Mouse (Mus musculus): ENCODE measurements at regions not wholly inside any gene's neighbourhood (a gene's known extent, or its start where the extent isn't known, plus 50 kb on each side); places are given as distances from the start of the nearest gene placed in this dataset.

- H3K27ac ChIP-seq (replicated peaks): no peak overlapping the region
- no peaks in the 10 kb centered on the region for H3K4me1 ChIP-seq (replicated peaks)
- no peaks in the 10 kb centered on the region for H3K36me3 ChIP-seq
- H3K4me2 ChIP-seq: no peak overlapping the region
- H3K9me3 ChIP-seq: no peaks in the 10 kb centered on the region
- H3K27me3 ChIP-seq: no peaks in the 10 kb centered on the region
- no peak overlapping the region for H3K9ac ChIP-seq
- no peak for ATAC-seq (ENCODE audit: low read depth)
- H3K4me3 ChIP-seq: no peak overlapping the region
These were observed 653.3 kb upstream of the Fam98a start for GRCm38 (mm10) chr17:76205082-76205481.

GRCm38 (mm10) chr17:76184813-76185212 lies 633.1 kb upstream of the Fam98a start:
- H3K27me3 ChIP-seq: no peaks in the 10 kb centered on the region
- H3K9me3 ChIP-seq: no peaks in the 10 kb centered on the region
- 32% methylated on average over 2 of the region's 2 CpGs for WGBS
- no peak overlapping the region for H3K4me3 ChIP-seq
- ATAC-seq (ENCODE audit: low read depth): peak; percentile 71; the same call in 1 of the 2 replicates
- H3K4me2 ChIP-seq: no peak overlapping the region
- no peaks in the 10 kb centered on the region for H3K36me3 ChIP-seq
- no peak overlapping the region for H3K27ac ChIP-seq (replicated peaks)
- H3K4me1 ChIP-seq (replicated peaks): no peaks in the 10 kb centered on the region; the same call in 1 of the 2 replicates
- no peak overlapping the region for H3K9ac ChIP-seq

GRCm38 (mm10) chr17:76136660-76137495 lies 585.1 kb upstream of the Fam98a start:
- no peaks in the 10 kb centered on the region for H3K27me3 ChIP-seq
- no peak overlapping the region for H3K4me3 ChIP-seq
- no peaks in the 10 kb centered on the region for H3K4me1 ChIP-seq (replicated peaks)
- H3K36me3 ChIP-seq: no peaks in the 10 kb centered on the region
- no peak overlapping the region for H3K4me2 ChIP-seq
- H3K9me3 ChIP-seq: no peaks in the 10 kb centered on the region
- ATAC-seq (ENCODE audit: low read depth): no peak
- H3K9ac ChIP-seq: no peak overlapping the region
- H3K27ac ChIP-seq (replicated peaks): no peak overlapping the region

- Histone ChIP-seq H3K9ac (no peak overlapping the region), H3K9me3 (0 out of 2 replicates have a peak, but pooled peaks cover 5% of the 10 kb centered on the region), H3K4me1 (replicated peaks) (no peaks in the 10 kb centered on the region), H3K27me3 (no peaks in the 10 kb centered on the region), H3K27ac (replicated peaks) (no peak overlapping the region), H3K36me3 (no peaks in the 10 kb centered on the region), H3K4me3 (no peak overlapping the region), H3K4me2 (no peak overlapping the region)
- WGBS: 72% methylated on average over 3 of the region's 3 CpGs
- ATAC-seq (ENCODE audit: low read depth): no peak
These were observed 582.3 kb upstream of the Fam98a start for GRCm38 (mm10) chr17:76134030-76134429.

- Histone ChIP-seq H3K27me3 (no peaks in the 10 kb centered on the region; the same call in 1 of the 2 replicates), H3K36me3 (no peaks in the 10 kb centered on the region), H3K27ac (replicated peaks) (no peak overlapping the region), H3K4me3 (no peak overlapping the region), H3K9me3 (no peaks in the 10 kb centered on the region), H3K4me1 (replicated peaks) (no peaks in the 10 kb centered on the region), H3K9ac (no peak overlapping the region), H3K4me2 (no peak overlapping the region)
- WGBS: 76% methylated on average over 5 of the region's 5 CpGs
- no peak for ATAC-seq (ENCODE audit: low read depth)
These were observed 573.5 kb upstream of the Fam98a start for GRCm38 (mm10) chr17:76125260-76125659.

GRCm38 (mm10) chr17:76111315-76112195 lies 559.8 kb upstream of the Fam98a start:
- H3K4me3 ChIP-seq: no peak overlapping the region
- H3K4me1 ChIP-seq (replicated peaks): peaks cover 10% of the 10 kb centered on the region
- WGBS: 61% methylated on average over 9 of the region's 9 CpGs
- no peak overlapping the region for H3K4me2 ChIP-seq
- ATAC-seq (ENCODE audit: low read depth): peak; percentile 90
- no peak overlapping the region for H3K27ac ChIP-seq (replicated peaks)
- H3K36me3 ChIP-seq: no peaks in the 10 kb centered on the region
- no peak overlapping the region for H3K9ac ChIP-seq
- peaks cover 75% of the 10 kb centered on the region for H3K27me3 ChIP-seq
- no peaks in the 10 kb centered on the region for H3K9me3 ChIP-seq

GRCm38 (mm10) chr17:76110856-76111255 lies 559.1 kb upstream of the Fam98a start:
- ATAC-seq (ENCODE audit: low read depth): no peak

GRCm38 (mm10) chr17:76083536-76083935 lies 531.8 kb upstream of the Fam98a start:
- no peak for ATAC-seq (ENCODE audit: low read depth)
- Histone ChIP-seq H3K4me2 (no peak overlapping the region), H3K4me3 (no peak overlapping the region), H3K4me1 (replicated peaks) (no peaks in the 10 kb centered on the region), H3K27me3 (no peaks in the 10 kb centered on the region), H3K36me3 (no peaks in the 10 kb centered on the region), H3K27ac (replicated peaks) (no peak overlapping the region), H3K9ac (no peak overlapping the region), H3K9me3 (no peaks in the 10 kb centered on the region)
- WGBS: 86% methylated on average over 3 of the region's 3 CpGs

More at GRCm38 (mm10) chr17:76110856-76111255, 559.1 kb upstream of the Fam98a start:
- H3K27me3 ChIP-seq: peaks cover 75% of the 10 kb centered on the region
- no peak overlapping the region for H3K4me2 ChIP-seq
- no peak overlapping the region for H3K9ac ChIP-seq
- no peaks in the 10 kb centered on the region for H3K9me3 ChIP-seq
- no peaks in the 10 kb centered on the region for H3K36me3 ChIP-seq
- 88% methylated on average over 1 of the region's 1 CpGs for WGBS
- peaks cover 10% of the 10 kb centered on the region for H3K4me1 ChIP-seq (replicated peaks)
- no peak overlapping the region for H3K4me3 ChIP-seq
- no peak overlapping the region for H3K27ac ChIP-seq (replicated peaks)

- 85% methylated on average over 2 of the region's 2 CpGs for WGBS
These were observed 530.0 kb upstream of the Fam98a start for GRCm38 (mm10) chr17:76081780-76082179.

GRCm38 (mm10) chr17:76046438-76046837 lies 494.7 kb upstream of the Fam98a start:
- H3K4me2 ChIP-seq: no peak overlapping the region
- WGBS: 90% methylated on average over 1 of the region's 1 CpGs
- ATAC-seq (ENCODE audit: low read depth): no peak

More at GRCm38 (mm10) chr17:76081780-76082179, 530.0 kb upstream of the Fam98a start:
- ATAC-seq (ENCODE audit: low read depth): no peak
- H3K4me2 ChIP-seq: no peak overlapping the region
- no peaks in the 10 kb centered on the region for H3K9me3 ChIP-seq
- no peaks in the 10 kb centered on the region for H3K27me3 ChIP-seq
- no peak overlapping the region for H3K4me3 ChIP-seq
- H3K4me1 ChIP-seq (replicated peaks): no peaks in the 10 kb centered on the region
- H3K9ac ChIP-seq: no peak overlapping the region
- no peaks in the 10 kb centered on the region for H3K36me3 ChIP-seq
- H3K27ac ChIP-seq (replicated peaks): no peak overlapping the region

GRCm38 (mm10) chr17:76032710-76033109 lies 481.0 kb upstream of the Fam98a start:
- Histone ChIP-seq H3K4me3 (no peak overlapping the region), H3K9me3 (no peaks in the 10 kb centered on the region), H3K27me3 (no peaks in the 10 kb centered on the region), H3K9ac (no peak overlapping the region), H3K4me2 (no peak overlapping the region), H3K4me1 (replicated peaks) (no peaks in the 10 kb centered on the region), H3K36me3 (no peaks in the 10 kb centered on the region), H3K27ac (replicated peaks) (no peak overlapping the region)
- no peak for ATAC-seq (ENCODE audit: low read depth)
- WGBS: 76% methylated on average over 1 of the region's 1 CpGs

More at GRCm38 (mm10) chr17:76046438-76046837, 494.7 kb upstream of the Fam98a start:
- no peak overlapping the region for H3K27ac ChIP-seq (replicated peaks)
- no peak overlapping the region for H3K4me3 ChIP-seq
- H3K9ac ChIP-seq: no peak overlapping the region
- no peaks in the 10 kb centered on the region for H3K27me3 ChIP-seq
- no peaks in the 10 kb centered on the region for H3K36me3 ChIP-seq
- 0 out of 2 replicates have a peak, but pooled peaks cover 5% of the 10 kb centered on the region for H3K9me3 ChIP-seq
- no peaks in the 10 kb centered on the region for H3K4me1 ChIP-seq (replicated peaks)

- ATAC-seq (ENCODE audit: low read depth): no peak
- no peak overlapping the region for H3K27ac ChIP-seq (replicated peaks)
- H3K4me3 ChIP-seq: no peak overlapping the region
- no peak overlapping the region for H3K9ac ChIP-seq
- no peak overlapping the region for H3K4me2 ChIP-seq
- H3K4me1 ChIP-seq (replicated peaks): no peaks in the 10 kb centered on the region
- H3K36me3 ChIP-seq: no peaks in the 10 kb centered on the region
- 83% methylated on average over 1 of the region's 1 CpGs for whole genome bisulfite sequencing
- no peaks in the 10 kb centered on the region for H3K27me3 ChIP-seq
- H3K9me3 ChIP-seq: no peaks in the 10 kb centered on the region
These were observed 456.3 kb upstream of the Fam98a start for GRCm38 (mm10) chr17:76008011-76008410.

Data from neural tube, embryonic 13.5 days (tissue).